Mouse (Mus musculus) forelimb bud, embryonic 11.5 days (tissue): ENCODE results near the gene Mical3.

Experiments
- DNase-seq: peaks from one replicate; pipeline ENCODE4 v3.0.0-alpha.2; 2012; ENCODE audit warnings: low read depth, low spot score

Gene Mical3

DNA sequence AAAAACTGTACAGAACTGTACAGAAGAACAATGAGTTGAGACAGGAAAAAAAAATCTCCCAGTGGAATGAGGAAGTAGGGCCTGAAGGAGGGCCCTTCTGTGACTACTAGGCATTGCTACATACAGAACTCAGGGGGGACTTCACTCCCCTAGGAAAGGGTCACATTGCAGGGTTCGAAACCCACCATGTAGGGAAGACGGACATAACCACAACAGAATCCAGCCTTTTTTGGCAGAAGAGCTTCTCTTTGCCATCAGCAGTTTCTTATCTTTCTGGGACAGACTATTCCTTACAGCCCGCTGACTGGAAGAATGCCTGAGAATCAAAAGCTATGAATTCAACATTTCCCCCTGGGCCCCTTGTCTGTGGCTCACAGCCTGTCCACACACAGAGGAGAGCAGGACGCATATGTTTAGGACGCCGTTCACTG lies 46.7 kb downstream of the Mical3 start:
- DNase-seq, result no peak

DNA sequence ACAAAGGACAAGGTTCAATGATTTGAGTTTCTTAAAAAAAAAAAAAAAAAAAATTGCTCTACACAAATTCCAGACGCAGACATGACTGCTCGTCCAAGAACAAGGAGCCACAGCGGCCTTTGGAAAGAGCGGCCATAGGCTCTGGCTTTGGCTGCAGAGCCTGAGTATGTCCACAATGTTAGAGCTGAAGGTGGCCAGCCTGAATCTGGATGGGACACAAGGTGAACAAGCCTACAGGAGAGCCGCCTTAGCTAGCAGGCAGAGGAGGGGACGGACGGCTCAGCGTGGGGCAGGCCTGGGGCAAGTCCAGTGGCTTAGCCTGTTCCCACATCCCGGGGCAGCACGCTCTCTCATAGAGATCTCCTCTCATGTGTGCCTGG lies 48.7 kb downstream of the Mical3 start:
- no peak for DNase-seq

DNA sequence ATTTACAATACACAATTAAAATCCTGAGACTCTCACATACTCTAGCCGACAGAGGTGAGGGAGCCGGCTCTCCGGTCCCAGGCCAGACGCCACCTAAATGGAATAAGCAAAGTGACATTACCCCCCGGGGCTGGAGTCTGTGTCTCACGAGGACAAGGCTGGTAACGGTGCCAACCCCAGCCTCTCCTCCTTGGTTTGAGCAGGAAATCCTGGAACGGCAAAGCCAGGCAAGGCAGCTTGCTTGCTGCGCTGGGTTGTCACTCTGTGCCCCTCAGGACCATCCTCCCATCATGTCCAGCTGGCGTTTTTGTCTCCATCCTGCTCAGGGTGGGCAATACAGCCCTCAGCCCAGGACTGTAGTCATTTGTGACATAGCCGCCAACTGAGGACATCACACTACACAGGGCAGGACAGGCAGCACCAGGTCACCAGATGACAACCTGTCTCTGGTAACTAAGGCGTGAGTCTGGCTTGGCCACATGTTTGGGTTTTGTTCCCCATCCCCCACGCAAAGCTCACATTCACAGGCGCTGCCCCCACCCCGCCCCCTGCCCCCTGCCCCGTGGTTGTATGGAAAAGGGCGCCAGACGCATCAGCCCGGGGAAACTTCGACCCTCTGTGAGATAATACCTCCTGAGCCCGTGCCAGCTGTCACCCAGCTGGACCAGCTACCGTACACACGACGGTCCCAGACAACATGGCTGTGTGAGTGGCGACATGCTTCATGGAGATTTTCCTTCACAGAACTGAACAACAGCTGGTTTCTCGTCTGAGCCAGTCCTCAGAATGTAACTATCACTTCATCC lies 49.3 kb downstream of the Mical3 start:
- peak; percentile 28 for DNase-seq

DNA sequence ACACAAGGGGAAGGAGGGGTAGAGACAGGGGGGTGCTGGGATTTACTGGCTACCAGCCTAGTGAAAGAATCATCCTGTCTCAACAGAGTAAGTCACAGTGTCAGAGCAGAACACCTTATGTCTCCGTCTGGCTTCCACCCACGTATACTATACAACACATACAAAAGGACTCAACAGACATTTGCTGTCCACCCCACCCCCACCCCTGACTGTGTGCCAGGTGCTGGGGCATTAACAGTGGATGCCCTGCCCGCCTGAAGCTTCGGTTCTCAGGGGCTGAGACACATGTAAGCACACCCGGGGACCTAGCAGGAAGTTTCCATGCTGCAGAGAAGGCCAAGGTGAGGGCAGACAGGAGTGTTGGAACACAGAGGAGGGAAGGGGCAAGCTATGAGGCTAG lies 52.6 kb downstream of the Mical3 start:
- no peak for DNase-seq

DNA sequence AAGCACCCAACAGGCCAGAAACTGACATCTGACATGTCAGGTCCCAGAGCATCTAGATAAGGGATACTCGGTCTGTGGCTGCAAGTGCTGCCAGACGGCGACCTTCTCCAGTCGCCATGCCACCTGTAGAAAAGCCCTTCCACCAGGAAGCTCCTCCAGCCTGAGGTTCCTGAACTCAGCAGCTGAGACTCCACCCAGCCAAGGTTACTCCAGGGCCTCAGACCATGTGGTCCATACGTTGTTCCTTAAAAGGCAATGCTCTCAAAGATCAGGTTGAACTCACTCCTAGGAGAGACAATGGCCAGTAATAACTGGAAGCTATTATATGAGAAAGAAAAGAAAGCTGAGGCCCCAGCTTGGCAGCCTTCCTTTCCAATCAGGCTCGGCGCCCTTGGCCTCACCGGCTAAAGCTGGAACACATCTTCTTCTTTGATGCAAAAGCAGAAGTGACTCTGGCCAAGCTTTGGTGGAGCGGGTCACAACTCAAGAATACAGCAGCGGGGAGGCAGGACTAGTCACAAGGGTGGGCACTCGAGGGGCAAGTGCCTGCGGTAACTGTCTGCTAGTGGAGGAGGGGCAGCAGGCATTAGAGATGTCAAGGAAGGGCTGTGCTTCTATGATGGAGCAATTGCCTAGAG lies 53.8 kb downstream of the Mical3 start:
- no peak for DNase-seq

DNA sequence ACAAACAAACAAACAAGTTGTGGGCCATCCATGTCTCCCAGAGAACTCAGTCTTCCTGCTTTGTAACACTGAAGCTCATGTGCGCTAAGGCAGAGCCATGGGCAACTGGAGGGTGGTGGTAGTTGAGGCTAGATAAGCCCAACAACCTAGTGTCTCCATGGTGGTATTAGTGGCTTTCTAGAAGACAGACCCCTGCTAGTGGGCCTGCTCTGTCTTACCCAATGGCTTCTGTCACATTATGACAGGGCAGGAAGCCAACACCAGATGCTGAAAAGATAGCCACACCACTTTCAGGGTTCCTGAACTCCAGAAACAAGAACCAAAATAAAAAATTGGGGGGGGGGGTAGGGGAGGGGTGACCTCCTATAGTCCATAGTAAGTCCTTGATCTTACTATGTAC lies 55.0 kb downstream of the Mical3 start:
- DNase-seq, result no peak

DNA sequence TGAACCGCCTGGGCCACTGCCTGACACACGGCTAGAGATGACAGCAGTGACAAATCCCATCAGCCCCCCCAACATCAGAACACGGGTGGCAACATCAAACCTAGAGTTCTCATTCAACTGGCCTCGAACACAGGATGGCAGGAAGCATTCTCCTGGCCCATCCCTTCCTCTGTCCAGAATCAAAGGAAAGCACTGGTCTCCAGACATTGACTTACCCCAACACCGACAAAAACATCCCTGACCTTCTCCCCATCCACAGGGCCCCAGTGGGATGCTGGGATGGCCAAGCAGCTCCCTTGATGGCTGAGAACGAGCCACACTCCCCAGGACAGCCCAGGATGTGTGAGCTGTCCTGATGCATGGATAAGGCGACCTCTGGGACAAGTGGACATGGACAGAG lies 57.5 kb downstream of the Mical3 start:
- no peak for DNase-seq

DNA sequence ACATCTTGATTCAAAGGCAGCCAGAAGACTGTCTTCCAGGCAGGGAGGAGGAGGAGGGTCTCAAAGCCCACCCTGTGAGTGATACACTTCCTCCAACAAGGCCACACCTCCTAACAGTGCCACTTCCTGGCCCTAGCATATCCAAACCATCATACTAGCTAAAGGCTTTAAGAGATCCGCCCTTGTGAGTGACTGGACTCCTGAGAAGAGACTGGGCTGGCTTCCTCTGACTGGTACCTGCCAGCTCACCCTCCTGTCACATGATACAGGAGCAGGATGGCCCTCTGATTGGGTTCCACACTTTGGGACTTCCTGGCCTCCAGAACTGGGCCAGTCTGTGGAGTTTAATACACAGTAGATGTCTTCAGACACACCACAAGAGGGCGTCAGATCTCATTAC lies 58.2 kb downstream of the Mical3 start:
- DNase-seq, result no peak

DNA sequence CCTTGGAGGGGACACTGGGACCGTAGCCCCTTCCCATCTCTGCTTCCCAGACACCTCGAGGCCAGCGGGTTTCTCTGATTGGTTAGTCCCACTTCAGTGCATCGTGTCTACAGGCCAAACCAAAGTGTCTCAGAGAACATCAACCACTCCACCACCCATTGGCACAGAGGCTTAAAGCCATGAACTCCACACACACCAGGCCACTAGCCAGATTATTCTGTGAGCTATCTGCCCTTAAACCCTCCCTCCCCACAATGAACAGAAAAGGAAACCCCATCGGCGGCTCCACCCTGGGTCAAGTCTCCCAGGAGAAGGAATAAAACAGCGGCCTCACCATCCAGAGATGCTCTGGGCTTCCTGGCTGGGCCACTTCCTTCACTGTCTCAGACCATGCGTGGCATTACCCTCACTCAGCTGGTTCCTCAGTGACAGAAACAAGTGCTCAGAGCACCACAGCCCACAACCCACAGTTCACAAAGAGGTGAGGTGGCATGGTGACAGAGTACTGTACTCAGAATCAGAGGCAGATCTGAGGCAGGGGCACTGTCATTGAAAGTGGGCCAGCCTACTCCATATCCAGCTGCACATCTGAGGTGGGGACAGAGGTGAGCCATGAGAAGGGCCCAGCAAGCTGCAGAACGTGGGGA lies 60.1 kb downstream of the Mical3 start:
- no peak for DNase-seq

DNA sequence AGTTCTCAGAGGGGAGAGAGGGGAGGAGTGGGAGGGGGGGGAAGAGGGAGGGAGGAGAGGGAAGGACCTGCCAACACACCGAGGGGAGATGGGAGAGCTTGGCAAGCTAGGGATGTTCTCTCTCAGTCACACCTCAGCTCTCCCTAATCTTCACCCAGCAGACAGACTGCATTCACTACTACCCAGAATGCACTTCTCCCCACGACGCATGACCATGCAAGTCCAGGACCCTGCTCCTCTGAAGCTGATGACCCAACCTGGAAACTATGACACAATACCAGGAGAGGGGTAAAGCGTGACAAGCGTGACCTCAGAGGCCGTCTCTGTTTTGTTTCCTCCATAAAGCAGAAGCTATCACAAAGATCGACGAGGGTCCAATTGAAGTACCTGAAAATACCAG lies 61.6 kb downstream of the Mical3 start:
- no peak for DNase-seq

DNA sequence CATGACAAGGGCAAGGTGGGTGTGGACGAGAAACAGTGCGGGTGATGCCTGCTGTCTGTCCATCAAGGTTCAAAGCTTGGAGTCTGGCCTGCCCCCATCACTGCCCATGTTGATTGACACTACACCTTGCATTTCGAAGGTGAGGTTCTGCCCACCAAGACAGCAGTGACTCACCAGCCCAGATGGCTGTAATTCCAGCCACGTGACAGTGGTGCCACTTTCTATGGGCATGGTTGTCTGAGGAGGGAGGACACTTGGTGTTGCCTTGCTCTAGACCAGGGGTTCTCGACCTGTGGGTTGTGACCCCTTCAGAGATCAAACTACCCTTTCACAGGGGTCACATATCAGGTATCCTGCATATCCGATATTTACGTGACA lies 62.7 kb downstream of the Mical3 start:
- no peak for DNase-seq

DNA sequence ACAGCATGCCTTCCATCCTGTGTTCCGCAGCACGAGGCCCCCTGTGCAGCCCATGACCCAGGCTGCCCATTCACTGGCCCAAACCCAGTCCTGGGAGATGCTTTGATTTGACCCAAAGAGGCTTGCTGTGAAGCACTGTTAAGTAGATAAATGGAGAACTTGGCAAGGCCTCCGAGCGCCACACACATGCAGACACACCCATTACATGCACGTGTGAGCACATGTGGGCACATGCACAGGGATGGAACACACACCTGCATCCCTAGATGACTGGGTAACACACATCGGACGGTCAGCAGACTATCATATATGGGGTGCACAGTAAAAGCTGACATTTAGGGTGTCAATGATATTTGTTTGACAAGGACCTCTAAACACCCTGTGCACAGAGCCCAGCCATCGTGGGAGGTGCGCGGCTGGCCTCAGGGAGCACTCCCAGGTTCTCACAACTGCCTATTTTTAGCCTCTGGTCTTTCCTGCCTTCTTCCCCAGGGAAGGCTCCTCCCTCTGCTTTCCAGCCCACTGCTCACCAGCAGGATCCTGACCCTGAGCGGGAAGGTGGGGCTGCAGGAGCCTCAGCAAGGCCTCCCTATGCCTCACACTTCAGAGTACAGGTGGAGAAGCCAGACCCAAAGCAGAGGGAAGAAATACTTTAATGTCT lies 63.2 kb downstream of the Mical3 start:
- no peak for DNase-seq

DNA sequence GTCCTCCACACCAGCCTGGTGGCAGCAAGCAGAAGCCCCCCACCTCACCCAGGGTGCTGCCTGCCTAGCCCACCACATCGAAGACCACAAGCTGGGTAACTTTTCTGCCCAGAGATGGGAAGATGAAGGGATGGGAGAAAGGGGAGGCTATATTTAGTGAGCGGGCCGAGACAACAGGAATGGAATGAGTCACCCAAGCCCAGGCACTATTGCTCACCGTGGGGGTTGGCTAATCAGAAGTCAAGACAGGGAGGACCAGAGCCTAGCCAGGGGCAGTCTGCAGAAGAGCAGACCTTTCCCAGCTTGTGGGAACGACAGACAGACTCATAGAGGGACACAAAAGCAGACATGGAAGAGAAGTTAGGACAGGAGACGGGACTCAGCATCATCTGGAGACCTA lies 64.0 kb downstream of the Mical3 start:
- DNase-seq, result no peak

DNA sequence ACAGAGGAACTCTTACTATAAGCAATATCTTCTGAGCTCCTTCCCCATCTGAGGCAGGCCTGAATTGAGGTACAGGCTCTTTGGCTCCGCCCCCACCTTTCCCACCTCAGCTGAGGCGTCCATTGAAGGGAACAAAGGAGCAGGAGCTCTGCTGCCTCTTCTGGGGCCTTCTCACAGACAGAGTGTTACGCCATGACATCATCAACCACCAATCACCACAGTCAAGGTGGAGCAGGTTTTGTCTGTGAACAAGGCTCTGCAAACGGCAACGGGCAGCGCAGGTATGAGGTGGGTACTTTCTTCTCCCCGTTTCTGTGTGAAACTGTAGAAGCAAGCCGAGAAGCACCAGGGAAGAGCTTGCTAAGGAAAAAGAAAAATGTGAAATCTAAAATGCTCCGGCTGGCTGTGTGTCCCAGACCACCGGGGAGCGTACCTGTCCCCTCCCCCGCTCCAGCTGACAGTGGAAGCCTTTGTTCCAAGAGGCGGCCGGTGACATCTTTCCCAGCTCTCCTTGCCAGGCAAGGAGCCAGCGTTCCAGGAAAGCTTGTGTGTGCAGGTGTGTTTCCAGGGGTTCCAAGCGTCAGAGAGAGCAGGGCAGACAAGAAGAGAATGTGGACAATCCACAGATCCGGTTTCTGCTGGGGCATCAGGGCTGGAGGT lies 66.3 kb downstream of the Mical3 start:
- peak; percentile 40 for DNase-seq

DNA sequence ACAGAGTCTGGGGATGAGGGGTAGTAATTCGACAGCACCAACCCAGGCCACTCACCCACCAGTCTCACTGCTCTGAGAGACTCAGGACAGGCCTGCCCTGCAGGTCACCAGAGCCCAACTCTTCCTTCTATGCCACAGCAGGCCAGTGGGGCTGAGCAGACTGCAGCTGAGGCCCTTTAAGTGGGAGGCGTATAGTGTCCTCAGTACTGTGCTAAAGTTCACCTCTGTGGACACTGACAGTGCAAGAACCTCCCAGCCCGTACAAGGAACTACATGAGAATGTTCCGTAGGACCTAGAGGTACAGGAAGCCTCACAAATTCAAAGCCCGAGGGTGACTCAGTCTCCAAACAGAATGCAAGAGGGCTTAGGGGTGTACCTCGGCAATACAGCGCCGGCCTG lies 67.0 kb downstream of the Mical3 start:
- no peak for DNase-seq

DNA sequence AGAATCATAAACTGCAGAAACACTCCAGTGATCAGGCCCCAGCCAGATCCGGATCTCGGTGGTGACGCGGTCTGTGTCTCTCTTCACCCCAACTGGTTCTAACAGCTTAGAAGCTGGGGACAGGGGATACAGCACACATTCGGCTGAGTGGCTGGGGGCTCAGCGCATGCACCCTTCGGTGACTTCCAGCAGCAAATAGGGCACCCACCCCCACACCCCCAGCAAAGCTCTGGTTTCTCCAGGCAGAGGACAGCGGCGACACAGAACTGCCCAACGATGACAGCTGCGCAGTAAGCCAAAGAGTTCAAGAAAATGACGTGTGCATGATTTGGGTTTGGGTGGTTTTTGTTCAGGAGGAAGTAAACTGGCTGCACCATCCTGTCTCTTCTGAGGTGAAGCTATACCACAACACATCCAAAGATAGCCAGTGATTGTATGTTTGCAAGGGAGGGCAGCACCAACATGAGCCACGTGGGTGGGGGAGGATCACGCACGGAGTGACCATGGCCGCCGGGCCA lies 67.8 kb downstream of the Mical3 start:
- no peak for DNase-seq

DNA sequence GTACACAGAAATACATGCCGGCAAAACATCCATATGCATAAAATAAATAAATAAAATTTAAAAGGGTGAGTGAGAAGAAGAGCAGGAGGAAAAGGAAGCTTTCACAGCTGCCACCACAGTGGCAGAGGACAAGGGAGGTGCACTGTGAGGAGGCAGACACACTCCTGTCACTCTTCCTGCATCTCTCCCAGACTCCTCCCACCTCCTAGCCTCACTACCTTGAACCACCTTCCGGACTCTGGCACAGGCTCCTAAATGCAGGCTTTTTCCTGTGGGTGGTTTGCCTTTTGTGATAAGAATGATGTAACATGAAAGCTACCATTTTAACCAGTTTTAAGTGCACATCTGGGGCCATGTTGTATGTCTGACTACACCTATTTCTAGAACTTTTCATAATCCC lies 72.8 kb downstream of the Mical3 start:
- DNase-seq, result no peak

DNA sequence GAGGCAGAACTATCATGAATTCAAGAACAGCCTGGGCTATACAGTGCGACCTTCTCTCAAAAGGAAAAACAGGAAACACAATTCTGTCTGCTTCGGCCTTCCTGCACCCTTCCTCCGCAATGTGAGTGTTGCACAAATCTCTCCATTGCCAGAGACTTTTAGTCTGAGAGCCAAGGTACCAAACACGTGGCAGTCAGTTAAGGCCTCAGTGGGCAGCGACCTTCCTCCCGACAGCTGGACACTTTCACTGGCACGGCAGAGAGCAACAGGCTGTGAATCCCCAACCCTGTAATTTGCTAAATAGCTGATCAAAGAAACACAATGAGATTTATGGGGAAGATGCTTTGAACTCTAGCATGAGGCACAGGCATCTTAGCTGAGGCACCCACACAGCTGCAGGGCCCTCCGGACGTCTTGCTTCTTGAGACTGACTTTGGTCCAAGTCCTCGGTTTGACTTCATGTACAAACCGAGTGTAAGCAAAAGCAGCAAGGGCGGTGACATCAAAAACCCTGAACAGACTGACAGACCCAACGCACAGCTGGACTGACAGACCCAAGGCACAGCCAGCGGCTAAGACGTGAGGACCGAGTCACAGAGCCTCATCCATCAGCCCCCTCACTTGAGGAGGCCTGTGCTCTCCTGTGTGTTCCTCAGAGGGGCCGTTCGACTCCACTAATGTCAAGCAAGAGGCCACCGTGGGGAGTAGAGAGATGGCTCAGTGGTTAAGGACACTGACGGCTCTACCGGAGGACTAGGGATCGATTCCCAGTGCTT lies 73.4 kb downstream of the Mical3 start:
- no peak for DNase-seq

DNA sequence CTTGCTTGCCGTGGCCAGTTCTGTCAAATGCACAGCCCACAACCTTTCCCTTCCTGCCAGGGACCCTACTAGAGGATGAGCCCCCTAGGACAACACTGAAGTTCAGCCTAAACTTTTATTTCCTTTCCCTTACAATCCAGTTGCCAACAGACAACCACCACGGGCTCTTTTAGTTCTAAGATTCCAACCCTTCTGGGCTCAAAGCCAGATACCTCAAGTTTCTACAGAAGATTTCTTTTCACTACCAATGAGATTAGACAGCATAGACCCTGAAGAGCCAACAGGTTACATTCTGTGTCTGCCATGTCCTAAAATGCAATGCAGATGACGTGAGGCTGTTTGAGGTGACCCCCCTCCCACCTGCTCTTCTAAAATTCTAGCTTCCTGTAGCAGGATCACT lies 75.3 kb downstream of the Mical3 start:
- no peak for DNase-seq

DNA sequence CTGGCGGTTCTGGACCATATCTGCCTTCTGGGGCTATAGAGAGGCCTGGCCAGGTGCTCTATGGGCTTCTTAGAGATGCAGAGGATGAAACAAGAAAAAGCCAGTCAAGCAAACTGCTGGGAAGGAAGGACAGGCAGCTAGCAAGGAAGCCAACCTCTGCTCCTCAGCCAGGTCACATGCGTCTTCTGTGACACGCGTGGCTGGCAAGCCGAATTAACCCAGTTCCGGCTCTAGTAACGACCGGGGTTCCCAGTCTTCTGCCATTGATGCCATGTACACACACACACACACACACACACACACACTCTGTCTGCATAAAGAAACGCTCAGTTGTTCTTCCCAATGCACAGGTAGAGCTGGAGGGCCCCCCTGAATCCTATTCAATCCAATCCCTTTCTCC lies 75.9 kb downstream of the Mical3 start:
- DNase-seq, result no peak

DNA sequence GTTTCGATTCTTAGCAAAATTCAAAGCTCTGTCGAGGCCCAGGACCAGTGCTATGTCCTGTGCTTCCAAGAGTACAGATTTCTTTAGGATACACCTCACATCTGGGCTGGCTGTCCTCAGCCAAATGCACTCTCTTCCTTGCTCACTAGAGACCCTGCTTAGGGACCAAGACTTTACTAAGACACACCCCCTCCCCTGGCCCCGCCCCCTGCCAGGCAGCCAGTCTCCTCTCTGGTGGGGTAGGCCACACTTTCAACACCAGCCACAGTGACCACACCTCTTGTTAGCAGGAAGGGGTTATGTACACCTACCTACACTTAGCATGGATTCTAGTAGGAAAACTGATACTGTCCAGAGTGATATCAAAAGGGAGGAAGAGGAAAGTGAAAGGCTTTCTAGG lies 76.5 kb downstream of the Mical3 start:
- DNase-seq, result no peak
